Mouse (Mus musculus) liver, adult (tissue): ENCODE data around the gene Sept9.

ENCODE experiments used
- GATA4 ChIP-seq: IDR thresholded peaks from 2 replicates; pipeline ENCODE4 v1.6.1; 2014; ENCODE audit warnings: mild to moderate bottlenecking, low read length; ENCODE audit not compliant: insufficient replicate concordance

The Sept9 gene

DNA sequence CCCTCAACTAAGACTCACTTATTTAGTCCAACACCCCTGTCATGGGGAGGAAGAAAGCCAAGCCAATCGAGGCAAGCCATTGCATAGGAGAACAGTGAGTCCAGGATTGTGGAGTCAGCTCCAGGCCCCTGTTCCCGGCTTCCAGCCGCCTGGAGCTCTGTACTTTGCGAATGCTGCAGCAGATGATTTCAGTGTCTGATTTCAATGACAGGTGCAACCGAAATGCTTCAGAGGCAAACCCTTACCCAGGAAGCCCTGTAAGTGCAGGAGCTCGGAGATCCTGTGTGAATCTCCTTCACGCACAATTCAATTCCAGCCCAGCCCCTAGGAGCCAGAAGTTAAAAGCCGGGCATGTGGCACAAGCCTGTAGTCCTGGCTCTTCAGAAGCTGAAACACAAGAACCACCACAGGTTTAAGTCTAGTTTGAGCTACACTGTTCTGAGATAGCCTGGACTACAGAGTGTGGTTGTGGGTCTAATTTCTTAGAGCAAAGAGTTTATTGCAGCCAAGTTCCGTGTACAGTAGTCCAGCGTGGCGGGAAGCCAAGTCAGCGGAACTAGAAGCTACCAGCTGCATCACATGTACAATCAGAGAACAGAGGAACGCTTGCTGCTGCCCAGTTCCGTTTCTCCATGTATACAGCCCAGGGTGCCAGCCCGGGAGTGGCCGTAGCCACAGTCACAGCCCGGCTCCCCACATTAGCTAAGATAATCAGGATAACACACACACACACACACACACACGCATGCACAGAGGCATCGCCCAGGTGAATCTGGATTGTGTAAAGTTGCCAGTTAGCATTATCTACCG, 31.0 kb upstream of the Sept9 start:
- TF ChIP-seq GATA4: no peak

DNA sequence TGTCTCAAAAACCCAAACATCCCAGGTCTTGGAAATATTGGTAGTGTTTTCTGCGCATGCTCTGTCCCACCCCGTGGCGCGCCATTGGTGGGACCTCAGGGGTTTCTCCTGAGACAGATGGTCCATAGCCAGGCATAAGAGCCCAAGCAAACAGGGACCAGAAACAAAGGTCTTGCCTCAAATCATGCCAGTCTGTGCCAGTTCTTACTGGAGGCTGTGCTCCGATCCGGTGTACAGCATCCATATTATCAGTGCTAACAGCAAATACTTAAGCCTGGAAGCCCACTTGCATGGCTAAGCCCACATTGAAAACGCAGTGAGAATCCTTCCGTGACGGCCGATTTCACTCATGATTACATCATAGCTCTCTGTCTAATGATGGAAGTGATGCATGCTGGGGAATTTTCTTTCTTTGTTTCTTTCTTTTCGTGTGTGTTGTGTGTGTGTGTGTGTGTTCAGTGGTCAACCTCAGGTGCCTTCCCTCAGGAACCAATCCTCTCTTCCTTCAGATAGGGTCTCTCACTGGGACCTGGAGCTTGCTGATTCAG, 30.3 kb upstream of the Sept9 start:
- no peak for TF ChIP-seq GATA4

DNA sequence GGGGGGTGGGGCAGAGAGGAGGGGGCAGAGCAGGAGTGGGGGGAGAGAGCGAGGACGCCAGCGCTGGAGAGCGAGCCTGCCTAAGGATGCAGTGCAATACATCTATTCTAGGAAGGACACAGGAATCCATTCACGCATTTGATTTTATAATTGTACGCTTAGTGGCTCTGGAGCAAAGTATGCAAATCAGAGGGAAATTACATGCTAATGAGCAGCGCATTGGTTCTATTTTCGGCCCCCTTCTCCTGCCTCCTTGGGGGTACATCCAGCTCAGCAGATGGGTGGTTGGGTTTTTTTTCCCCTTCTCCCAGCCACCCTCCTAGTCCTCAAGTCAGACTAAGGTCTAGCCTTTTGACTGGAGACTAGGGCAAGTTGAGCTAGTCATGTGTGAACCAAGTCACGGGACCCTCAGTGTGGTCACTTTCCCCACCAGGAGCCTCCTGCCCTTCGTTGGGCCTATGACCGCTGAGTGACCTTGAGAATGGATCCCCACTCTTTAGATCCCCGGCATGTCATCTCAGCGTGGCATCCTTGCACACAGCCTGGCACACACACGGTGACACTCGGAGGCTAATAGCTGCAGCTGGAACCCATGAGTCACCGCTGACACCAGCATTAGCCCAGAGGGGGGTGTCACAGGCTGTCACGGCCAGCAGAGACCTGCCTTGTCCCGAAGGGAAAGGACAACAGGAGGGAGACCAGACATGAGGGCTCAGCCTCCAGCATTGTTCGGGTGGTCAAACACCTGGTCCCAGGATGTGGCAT, 29.5 kb upstream of the Sept9 start:
- TF ChIP-seq GATA4: no peak

DNA sequence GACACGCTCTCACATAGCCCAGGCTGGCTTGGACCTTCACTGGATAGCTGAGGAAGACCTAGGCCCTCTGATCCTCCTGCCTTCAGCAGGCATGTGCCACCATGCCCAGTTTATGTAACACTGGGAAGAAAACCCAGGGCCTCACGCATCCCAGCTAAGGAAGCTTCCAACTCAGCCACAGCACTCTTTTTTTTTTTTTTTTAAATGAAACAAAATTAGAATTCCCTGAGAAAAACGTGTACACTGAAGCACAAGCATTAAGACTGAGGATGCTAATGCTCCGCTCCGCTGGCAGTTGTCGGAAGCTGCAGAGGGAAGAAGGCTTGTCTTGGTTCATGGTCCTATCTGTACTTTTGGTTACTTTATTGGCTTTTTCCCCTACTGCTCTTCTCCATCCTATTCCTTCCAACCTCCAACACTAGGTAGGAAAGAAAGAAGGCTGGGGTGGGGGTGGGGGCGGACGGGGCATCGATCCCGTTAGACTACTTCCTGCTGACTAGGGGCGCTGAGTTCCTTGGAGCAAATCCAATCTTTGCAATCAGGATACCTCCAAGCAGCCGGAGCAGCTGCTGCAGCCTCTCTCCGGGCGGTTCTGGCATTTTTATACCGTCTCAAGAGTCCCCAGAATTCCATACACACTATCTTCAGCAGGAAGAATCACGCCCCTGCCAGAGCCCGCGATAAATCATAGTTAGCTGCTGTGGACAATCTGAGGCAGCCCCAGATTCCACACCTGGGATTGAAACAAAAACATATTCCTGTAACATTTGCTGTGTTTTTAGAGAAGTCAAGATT, 25.2 kb upstream of the Sept9 start:
- TF ChIP-seq GATA4: no peak

DNA sequence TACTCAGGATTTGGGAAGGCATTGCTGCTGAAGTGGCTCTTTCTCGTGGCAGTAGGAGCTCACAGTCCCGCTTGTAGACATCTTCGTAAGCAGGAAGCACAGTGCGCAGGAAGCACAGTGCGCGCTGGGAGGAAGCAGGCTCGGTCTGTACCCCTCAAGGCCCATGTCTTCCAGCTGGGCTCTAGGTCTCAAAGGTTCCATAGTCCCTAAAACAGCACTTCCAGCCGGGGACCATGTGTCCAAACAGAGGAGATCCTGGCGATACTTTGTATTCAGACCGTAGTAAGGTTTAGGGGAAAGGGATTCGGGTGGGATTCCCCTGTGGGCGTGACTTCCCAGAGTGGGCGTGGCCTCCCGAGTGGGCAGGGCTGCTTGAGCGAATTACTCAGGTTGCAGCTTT, 24.5 kb upstream of the Sept9 start:
- TF ChIP-seq GATA4: no peak

DNA sequence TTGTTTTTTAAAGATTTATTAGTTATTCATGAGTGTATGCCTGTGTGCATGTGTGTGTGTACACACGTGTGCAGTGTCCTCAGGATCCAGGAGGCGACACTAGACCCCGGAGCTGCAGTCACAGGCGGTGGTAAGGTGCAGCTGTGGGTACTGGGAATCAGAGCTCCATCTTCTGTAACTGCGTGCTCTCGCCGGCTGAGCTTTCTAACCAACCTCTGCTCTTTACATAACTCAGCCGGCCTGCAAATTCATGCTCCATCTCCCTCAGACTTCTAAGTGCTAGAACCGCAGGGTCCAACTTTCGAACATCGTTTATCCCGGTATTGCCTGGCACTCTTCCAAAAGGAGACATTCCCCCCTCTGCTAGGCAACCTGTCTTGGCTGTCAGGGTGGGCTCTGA, 24.0 kb upstream of the Sept9 start:
- no peak for TF ChIP-seq GATA4

DNA sequence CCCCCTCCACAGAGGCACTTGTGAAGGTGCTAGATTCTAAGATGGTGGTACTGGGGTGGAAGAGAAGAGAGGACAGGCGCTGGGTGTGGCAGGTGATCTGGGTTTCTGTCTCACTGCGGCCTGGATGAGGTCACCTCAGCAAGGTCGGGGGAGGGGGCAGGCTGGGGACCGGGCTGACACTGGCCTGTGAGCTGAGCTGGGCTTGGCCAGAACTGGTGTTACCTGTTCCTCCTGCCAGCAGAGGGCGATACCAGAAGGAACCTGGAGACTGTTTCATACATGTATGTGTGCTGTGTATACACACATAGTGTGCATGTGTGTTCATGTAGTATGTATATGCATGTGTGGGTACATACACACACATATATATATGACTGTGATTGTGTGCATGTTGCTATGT, 23.2 kb upstream of the Sept9 start:
- TF ChIP-seq GATA4: no peak

DNA sequence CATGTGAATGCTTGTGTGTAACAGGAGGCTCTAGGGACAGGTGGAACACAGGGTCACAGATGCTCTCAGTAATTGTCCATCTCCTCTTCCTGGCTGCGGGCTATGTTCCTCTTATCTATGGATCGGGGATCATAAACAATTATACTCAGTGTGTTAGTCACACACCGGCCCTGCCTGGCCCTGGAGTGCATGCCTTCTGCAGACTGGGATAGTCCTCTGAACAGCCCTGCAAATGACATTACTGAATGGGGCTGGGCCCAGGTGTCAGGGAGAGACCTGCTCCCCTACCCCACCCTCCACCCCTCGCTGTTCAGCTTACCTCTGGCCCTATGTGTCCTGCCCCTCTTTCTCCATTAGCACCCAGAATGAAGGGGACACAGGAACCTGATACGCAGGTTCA, 22.6 kb upstream of the Sept9 start:
- no peak for TF ChIP-seq GATA4

DNA sequence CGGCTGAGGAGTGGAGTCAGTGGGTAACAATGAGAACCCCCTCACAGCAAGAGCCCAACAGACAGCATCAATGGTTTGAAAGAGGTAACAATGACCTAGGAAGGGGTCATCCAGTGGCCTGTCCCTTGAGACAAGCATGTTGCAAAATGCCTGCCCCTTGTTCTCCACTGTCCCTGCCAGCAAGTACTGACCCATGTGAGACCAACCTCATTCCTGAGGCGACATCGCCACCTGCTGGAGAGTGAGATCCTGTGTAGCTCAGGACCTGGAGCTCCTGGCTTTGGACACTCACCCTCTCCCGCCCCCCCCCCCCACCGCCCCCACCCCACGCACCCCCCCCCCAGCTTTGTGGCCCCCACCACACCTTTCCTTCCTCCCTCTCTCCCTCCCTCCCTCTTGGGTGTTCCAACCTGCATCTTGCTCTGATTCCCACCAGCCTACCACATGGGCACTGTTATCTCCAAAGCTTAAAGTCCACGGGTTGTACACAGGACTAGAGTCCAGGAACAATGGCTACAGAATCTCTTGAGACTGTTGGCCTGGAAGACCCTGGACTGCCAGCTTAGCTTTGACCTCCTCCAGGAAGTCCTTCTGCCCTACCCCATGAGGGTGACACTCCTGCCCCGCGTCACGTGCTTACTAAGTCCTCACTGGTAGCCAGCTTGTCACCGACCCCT, 22.0 kb upstream of the Sept9 start:
- peak; percentile 85; the same call in 1 of the 2 replicates for TF ChIP-seq GATA4

DNA sequence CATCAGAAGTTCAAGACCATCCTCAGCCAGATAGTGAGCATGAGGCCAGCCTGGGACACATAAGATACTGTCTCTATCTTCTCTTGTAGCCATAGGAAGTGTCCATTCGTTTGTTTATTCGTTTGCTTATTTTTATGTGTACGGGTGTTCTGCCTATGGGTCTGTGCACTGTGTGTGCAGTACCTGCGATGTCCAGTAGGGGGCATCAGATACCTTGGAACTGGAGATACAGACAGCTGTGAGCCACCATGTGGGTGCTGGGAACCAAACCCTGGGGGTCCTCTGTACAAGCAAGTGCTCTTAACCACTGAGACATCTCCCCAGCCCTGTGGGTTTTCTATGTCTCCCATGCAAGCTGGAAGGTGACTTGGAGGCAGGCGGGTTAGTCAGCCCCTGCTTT, 19.6 kb upstream of the Sept9 start:
- no peak for TF ChIP-seq GATA4

DNA sequence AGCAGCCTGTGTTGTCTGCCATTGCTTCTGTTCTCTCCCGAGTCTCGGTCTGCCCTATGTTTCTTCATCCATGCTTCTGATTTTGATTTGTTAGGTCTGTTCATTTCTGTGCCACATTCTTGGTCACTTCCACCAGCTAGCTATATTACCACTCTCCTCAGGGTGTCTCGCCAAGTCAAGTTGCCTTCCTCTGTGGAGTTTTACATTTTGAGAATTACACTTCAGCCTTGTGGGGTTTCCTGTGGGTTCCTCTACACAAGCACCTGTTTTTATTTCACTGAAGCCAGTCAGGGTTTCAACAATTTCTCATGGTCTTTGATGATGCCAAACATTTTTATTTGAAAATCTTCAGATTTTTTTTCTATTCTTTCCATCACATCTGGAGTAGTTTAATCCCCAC, 16.7 kb upstream of the Sept9 start:
- TF ChIP-seq GATA4: no peak

DNA sequence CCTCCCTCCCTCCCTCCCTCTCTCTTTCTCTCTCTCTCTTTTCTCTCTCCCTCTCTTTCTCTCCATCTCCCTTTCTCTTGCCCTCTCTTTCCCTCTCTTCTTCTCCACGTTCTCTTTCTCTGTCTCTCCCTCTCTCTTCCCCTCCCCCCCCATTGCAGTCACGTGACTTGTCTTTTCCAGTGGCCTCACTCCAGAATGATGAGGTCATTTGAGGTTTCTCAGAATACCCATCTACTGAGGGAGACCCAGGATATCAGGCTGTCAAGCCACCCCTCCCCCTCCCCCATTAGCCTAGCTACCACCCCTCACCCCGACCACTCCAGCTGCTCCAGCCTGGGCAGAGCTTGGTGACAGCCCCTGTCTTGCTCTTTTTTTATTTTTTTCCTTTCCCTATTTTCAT, 16.2 kb upstream of the Sept9 start:
- TF ChIP-seq GATA4: no peak

DNA sequence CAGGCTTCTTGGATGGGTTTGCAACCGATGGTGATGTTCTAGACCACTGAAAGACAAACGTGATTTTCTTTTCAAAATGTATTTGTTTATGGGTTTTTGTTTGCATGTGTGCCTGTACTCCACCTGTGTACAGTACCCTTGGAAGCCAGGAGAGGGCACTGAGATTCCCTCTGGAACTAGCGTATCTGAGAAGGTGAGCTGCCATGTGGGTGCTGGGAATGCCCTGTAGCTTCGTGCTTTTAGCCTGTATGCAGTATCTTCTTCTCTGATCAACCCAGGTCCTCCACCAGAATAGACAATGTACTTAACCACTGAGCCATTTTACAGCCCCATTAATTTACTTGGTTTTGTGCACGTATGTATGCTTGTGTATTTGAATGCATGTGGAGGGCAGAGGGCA, 15.6 kb upstream of the Sept9 start:
- no peak for TF ChIP-seq GATA4

DNA sequence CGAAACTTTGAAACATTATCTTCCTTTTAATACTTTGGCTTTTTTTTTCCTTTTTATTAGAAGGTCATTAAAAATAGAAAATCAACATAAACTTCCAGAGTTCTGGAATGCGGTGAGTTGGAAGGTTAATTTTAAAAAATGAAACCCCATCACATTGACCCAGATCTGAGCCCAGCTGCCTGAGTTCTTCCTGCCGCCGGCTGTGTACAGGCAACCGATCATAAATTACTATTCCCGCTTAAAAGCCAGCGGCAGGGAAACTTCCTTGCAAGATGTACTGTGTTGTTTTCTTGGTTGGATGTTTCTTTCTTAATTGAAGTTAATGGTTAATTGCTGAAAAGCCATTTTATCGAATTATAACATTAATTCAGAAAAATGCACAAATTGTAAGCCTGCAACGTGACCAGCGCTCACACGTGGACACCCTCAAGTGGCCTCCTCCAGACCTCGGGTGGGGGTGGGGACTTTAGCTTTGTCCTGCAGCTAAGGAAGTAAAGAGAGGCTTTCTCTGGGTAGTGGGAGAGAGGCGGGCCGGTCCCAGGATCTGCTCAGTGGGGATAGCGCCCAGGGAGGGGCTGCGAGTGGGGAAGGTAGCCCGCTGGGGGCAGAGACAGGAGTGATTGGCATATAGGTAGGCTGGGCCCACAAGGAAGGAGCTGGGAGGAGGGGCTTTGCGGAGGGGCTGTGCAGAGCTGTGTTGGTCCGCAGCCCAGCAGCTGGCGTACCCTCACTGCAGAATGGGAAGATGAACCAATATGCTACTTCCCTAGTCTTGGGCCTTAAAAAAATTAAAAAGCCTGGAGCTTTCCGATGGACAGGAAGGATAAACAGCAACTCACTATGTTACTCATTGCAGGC, 14.2 kb upstream of the Sept9 start:
- TF ChIP-seq GATA4: no peak
